Mouse (Mus musculus): Measurements from ENCODE around the gene Zfp978. TPM values are rescaled to one million over a fixed set of nuclear protein-coding genes. Genes with fewer than 3 reads are reported as not detected.
"Not testable (repeated sequence)": the region's sequence is repeated elsewhere in the genome, so short reads cannot be mapped to it uniquely, and the experiment has no call there.

The Zfp978 gene
- polyA plus RNA-seq, 1 experiment from 2014 or later, result not detected

DNA sequence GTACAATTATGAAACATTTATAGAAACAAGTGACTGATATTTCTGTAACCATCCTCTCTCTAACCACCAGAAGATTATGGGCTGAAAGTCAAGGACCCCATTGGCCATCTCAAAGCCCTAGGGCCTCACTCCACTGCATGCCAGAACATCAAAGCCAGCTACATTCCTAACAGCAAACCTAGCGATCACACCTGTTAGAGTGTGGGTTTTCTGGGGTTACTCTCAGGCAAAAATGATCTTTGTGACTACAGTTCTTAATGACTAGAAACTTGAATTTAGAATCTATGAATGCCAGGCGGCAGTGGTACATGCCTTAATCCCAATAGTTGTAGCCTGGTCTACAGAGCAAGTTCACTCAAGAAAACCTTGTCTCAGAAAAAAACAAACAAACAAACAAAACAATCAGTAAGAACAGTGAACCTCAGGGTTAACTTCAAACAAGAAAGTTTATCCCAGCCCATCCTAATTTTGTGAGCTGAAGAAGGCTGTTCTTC is 16.0 kb upstream of the Zfp978 start:
- H3K27ac ChIP-seq; H3K4me2 ChIP-seq; H3K27me3 ChIP-seq; H3K9ac ChIP-seq; H3K4me3 ChIP-seq; ATAC-seq (ENCODE audit: low FRiP score); H3K36me3 ChIP-seq; H3K4me1 ChIP-seq (replicated peaks): not testable (repeated sequence)
- WGBS, result 89% methylated on average over 2 of the region's 2 CpGs
- peaks cover 58% of the 10 kb centered on the region for H3K9me3 ChIP-seq

DNA sequence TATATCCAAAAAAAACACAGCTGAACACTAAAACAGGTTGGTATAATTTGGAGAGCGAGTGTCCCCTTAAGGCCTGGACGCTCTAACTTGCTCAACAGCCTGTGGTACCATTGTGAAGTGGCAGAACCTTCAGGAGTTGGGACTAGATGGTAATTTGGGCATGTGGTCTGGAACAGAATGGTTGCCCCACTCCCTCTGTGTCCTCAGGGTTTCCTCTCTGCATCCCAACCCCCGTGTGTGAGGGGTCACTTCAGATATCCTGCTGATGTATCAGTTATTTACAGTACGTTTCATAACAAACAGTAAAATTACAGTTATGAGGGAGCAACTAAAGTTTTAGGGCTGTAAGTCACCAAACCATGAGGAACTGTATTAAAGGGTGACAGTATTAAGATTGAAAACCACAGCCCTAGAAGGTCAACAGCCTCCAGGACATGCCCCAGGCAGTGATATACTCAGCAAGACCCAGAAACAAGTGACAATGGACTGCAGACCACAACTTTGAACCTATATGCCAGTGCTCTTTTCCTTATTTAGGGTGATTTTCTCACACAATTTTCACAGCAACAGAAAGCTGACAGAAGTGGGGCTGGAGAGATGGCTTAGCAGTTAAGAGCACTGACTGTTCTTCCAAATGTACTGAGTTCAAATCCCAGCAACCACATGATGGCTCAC is 14.6 kb upstream of the Zfp978 start:
- not testable (repeated sequence) for H3K4me2 ChIP-seq; H3K27me3 ChIP-seq; H3K4me1 ChIP-seq (replicated peaks); ATAC-seq (ENCODE audit: low FRiP score); H3K9ac ChIP-seq; H3K36me3 ChIP-seq; H3K27ac ChIP-seq; H3K4me3 ChIP-seq
- H3K9me3 ChIP-seq, result peaks cover 65% of the 10 kb centered on the region
- WGBS, result 73% methylated on average over 4 of the region's 4 CpGs

DNA sequence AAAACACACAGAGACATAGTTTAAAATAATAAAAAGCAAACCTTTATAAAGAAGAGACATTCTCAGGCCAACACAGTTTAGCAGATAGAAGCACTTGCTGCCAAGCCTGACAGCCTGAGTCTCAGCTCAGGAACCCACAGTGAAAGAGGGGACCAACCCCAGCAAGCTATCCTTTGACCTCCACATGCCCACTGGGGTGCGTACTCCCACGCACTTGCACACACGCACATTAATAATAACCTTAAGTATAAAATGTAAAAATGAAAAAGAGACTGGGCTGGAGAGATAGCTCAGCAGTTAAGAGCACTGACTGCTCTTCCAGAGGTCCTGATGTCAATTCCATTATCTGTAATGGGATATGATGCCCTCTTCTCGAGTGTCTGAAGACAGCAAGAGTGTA is 13.8 kb upstream of the Zfp978 start:
- H3K27me3 ChIP-seq; H3K4me1 ChIP-seq (replicated peaks); ATAC-seq (ENCODE audit: low FRiP score); H3K9ac ChIP-seq; H3K27ac ChIP-seq; H3K4me3 ChIP-seq; H3K36me3 ChIP-seq; H3K4me2 ChIP-seq: not testable (repeated sequence)
- WGBS, result 67% methylated on average over 4 of the region's 4 CpGs
- H3K9me3 ChIP-seq, result peaks cover 65% of the 10 kb centered on the region

DNA sequence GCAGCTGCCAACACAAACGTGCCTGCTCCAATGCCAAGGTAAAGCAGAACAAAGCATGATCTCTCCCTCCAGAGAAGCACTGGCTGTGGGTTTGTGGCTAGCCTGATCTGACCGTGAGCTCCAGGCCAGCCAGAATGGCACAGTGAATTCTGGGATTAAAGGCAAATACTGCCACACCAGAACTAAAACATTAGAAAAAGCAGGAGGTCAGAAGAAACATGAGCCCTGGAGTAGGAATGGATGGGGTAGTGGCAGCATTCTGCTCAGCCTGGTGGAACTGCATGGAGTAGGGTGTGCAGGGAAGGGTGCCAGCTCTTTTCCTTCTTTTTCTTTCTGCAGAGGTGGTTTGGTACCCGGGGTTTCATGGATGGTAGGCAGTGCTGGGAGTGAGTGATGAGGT is 13.2 kb upstream of the Zfp978 start:
- 81% methylated on average over 2 of the region's 3 CpGs for WGBS
- H3K4me1 ChIP-seq (replicated peaks); H3K4me2 ChIP-seq; ATAC-seq (ENCODE audit: low FRiP score); H3K27ac ChIP-seq; H3K36me3 ChIP-seq; H3K27me3 ChIP-seq; H3K4me3 ChIP-seq; H3K9ac ChIP-seq: not testable (repeated sequence)
- H3K9me3 ChIP-seq, result peaks cover 60% of the 10 kb centered on the region

DNA sequence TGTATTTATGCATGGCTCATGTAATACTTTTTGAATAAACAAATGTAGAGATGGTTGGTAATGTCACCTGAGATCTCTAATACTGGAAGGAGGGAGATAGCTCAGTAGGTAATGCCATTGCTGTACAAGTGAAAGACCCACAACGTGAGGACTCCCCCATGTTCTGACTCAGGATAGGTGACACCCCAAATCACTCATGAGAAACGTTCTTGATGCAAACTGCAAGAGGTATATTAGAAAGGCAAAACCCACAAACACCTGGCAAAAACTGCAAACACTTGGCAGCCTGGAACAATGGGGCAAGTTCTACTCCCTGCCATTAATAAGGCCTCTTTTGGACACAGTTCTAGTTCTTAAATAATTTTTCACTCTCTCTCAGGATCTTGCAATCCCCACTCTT is 12.7 kb upstream of the Zfp978 start:
- H3K4me3 ChIP-seq, result not testable (repeated sequence)
- peaks cover 55% of the 10 kb centered on the region for H3K9me3 ChIP-seq

DNA sequence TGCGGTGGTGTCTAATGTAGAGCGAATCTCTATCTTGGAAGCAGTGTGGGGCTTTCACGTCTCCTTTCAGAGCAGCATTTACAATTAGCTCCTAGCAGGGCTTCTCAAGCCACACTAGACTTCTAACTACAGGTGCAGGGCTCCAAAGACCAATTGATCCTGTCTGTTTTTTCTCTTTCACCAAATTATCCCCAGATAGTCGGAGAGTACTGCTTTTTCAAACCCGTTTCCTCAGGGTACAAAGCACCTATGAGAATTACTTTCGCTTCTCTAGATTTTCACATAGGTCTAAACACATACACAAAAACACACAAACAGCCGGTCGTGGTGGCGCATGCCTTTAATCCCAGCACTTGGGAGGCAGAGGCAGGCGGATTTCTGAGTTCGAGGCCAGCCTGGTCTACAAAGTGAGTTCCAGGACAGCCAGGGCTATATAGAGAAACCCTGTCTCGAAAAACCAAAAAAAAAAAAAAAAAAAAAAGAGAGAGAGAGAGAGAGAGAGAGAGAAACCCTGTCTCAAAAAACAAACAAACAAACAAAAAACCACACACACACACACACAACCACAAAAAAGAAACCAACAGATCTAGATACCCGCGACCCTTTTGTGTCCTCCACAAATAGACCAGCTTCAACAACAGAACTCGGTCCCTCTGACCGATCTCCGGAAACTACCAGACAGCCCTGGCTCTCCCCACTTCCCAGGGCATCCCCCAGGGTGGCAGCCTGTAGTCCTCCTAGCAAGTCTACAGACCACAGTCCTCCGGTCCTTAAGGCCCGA is 12.0 kb upstream of the Zfp978 start:
- H3K27ac ChIP-seq; H3K27me3 ChIP-seq; H3K4me2 ChIP-seq; H3K36me3 ChIP-seq; H3K4me3 ChIP-seq; H3K9ac ChIP-seq; ATAC-seq (ENCODE audit: low FRiP score); H3K4me1 ChIP-seq (replicated peaks): not testable (repeated sequence)
- H3K9me3 ChIP-seq, result peaks cover 50% of the 10 kb centered on the region
- WGBS, result 92% methylated on average over 18 of the region's 19 CpGs

More for the DNA sequence above, 12.7 kb upstream of the Zfp978 start:
- WGBS, result 83% methylated on average over 2 of the region's 2 CpGs
- H3K27ac ChIP-seq; H3K36me3 ChIP-seq; H3K27me3 ChIP-seq; H3K4me2 ChIP-seq; H3K4me1 ChIP-seq (replicated peaks); ATAC-seq (ENCODE audit: low FRiP score); H3K9ac ChIP-seq: not testable (repeated sequence)

DNA sequence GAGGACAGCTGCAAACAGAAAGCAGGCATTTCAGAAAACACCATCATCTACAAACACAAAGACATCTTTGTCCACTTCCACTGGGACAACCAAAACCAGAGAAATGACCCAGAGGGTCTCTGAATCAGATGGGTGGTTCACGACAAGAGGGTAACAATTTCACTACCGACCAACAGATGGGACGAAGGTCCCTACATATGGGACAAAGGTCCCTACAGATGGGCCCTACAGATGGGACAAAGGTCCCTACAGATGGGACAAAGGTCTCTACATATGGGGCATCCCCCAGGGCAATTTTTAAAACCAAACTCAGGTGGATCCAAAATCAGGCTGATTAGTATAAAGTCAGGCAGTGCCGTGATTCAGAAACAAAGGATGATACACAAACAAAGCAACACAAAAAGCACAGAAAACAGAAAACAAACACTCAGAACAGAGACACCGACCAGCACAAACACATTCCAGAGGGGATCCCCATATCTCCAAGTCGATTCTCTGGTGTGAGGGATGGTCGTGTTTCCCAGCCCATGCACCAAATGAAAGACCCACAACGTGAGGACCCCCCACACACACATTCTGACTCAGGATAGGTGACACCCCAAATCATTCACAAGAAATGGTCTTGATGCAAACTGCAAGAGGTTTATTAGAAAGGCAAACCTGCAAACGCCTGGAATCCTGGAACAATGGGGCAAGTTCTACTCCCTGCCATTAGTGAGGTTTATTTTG is 11.3 kb upstream of the Zfp978 start:
- H3K36me3 ChIP-seq; H3K4me1 ChIP-seq (replicated peaks); H3K4me2 ChIP-seq; H3K4me3 ChIP-seq; H3K9ac ChIP-seq; H3K27ac ChIP-seq; H3K27me3 ChIP-seq; ATAC-seq (ENCODE audit: low FRiP score): not testable (repeated sequence)
- peaks cover 54% of the 10 kb centered on the region for H3K9me3 ChIP-seq
- WGBS, result 86% methylated on average over 9 of the region's 9 CpGs

DNA sequence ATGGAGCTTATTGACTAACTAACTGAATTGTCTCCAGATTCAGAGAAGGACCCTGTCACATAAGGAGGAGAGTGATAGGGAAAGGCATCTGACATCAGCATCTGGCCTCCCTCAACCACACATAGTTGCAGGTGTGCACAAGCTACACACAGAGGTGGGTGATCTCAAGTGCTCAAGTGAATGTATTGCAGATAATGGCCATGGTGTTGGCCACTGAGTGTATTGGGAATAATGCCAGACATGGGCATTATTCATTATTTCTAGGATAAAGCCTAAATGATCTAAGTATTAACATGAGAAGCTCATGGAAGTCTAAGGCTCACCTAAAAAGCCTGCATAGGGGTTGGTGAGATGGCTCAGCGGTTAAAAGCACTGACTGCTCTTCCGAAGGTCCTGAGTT is 10.6 kb upstream of the Zfp978 start:
- H3K27ac ChIP-seq; H3K4me3 ChIP-seq; H3K9ac ChIP-seq; H3K36me3 ChIP-seq; H3K4me2 ChIP-seq; H3K4me1 ChIP-seq (replicated peaks); ATAC-seq (ENCODE audit: low FRiP score); H3K27me3 ChIP-seq: not testable (repeated sequence)
- peaks cover 49% of the 10 kb centered on the region for H3K9me3 ChIP-seq
- 82% methylated on average over 2 of the region's 2 CpGs for WGBS

DNA sequence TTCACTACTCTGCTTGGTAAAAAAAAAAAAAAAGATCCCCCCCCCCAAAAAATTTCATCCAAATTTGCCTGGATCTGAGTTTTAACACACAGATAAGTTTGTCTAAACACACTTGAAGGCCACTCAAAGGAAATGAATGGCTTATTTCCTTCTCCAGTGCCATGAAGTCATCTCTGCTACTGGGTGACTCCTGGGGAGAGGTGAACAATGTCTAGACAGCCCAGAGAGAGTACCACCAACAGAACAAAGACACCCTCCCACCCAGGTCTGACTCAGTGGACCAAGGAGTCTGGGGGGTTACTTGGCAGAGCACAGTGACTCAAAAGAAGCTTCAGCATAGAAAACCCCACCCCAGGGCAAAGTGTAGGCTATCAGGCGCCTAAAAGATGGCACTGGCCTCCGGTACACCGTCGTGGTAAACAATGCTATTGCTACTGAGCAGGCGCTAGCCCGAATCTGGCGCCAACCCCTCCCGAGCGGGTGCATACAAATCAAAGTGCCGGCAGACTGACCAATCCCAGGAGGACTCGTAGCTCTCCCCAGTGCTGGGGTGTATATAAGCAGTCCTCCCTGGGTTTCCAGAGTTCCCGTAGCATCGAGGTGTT is 9.6 kb upstream of the Zfp978 start:
- not testable (repeated sequence) for H3K4me1 ChIP-seq (replicated peaks); H3K27me3 ChIP-seq; H3K4me3 ChIP-seq; ATAC-seq (ENCODE audit: low FRiP score); H3K4me2 ChIP-seq; H3K9ac ChIP-seq; H3K27ac ChIP-seq; H3K36me3 ChIP-seq
- peaks cover 44% of the 10 kb centered on the region for H3K9me3 ChIP-seq
- 87% methylated on average over 11 of the region's 13 CpGs for WGBS

DNA sequence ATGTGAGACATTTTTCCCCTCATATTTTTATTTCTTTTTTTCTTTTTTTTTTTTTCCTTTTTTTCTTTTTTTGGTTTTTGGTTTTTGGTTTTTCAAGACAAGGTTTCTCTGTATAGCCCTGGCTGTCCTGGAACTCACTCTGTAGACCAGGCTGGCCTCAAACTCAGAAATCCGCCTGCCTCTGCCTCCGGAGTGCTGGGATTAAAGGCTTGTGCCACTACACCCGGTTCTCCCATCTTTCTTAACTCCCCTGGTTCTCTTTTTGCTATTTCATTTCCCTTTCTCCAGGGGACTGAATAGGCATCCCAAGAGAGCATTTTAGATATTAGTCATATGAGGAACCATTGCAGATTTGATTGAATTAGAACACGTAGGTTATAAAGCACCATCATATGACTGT is 7.5 kb upstream of the Zfp978 start:
- WGBS, result 83% methylated on average over 4 of the region's 4 CpGs
- ATAC-seq (ENCODE audit: low FRiP score); H3K4me1 ChIP-seq (replicated peaks); H3K27ac ChIP-seq; H3K4me2 ChIP-seq; H3K27me3 ChIP-seq; H3K4me3 ChIP-seq; H3K9ac ChIP-seq; H3K36me3 ChIP-seq: not testable (repeated sequence)
- peaks cover 32% of the 10 kb centered on the region for H3K9me3 ChIP-seq

DNA sequence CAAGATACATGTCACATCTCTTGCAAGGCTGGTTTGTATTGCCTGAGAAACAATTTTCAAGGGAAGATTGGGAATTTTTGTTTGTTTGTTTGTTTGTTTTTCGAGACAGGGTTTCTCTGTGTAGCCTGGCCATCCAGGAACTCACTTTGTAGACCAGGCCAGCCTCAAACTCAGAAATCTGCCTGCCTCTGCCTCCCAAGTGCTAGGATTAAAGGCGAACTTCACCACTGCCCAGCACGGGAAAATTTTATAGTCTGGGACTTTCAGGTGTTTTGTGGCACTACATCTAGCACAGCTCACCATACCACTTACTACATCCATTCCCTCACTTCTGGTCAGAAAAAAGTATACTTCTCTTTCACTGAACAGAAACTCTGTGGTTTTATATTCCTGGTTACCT is 5.1 kb upstream of the Zfp978 start:
- H3K4me1 ChIP-seq (replicated peaks); H3K4me2 ChIP-seq; H3K36me3 ChIP-seq; H3K4me3 ChIP-seq; H3K9me3 ChIP-seq; H3K9ac ChIP-seq; H3K27me3 ChIP-seq; ATAC-seq (ENCODE audit: low FRiP score); H3K27ac ChIP-seq: not testable (repeated sequence)
- WGBS, result no CpG with 5 or more reads among the region's 3 CpGs

DNA sequence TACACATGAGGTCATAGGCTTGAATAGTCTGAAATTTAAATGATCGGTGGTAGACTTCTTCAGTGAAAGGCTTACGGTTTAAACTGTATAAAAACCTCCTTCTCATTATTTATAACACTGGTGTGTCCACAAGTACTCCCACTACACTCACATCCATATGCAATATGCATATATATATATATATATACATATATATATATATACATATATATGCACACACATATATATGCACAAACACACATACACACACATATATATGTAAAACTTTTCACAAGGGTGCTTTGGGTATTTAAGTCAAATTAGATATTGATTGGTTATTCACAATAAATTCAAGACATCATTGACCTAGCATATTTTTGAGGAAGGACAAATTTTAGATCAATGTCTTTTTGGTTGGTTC is 3.9 kb upstream of the Zfp978 start:
- not testable (repeated sequence) for H3K27ac ChIP-seq; H3K4me1 ChIP-seq (replicated peaks); H3K9me3 ChIP-seq; ATAC-seq (ENCODE audit: low FRiP score); H3K27me3 ChIP-seq; H3K4me3 ChIP-seq; H3K9ac ChIP-seq; H3K36me3 ChIP-seq; H3K4me2 ChIP-seq
- WGBS, result no CpG with 5 or more reads among the region's 2 CpGs

Measured in hindbrain, embryonic 13.5 days (tissue).